Mouse (Mus musculus) thymus, adult 2 months (tissue): ENCODE measurements around the gene Wdpcp.

Experiments used
- CTCF ChIP-seq: fragments of 200-500 bp; IDR thresholded peaks from 2 replicates; pipeline ENCODE4 v1.5.1; 2012; ENCODE audit warnings: mild to moderate bottlenecking, control low read depth, low read length, moderate library complexity, borderline replicate concordance; ENCODE audit not compliant: control insufficient read depth, poor library complexity, insufficient read depth; ENCODE audit errors: extremely low read depth
- POLR2A ChIP-seq: fragments of 200-500 bp; IDR thresholded peaks from 2 replicates; pipeline ENCODE4 v1.6.1; 2012; ENCODE audit warnings: mild to moderate bottlenecking, low read length, control low read depth, moderate library complexity; ENCODE audit not compliant: control insufficient read depth, poor library complexity, insufficient read depth; ENCODE audit errors: extremely low read depth

DNA sequence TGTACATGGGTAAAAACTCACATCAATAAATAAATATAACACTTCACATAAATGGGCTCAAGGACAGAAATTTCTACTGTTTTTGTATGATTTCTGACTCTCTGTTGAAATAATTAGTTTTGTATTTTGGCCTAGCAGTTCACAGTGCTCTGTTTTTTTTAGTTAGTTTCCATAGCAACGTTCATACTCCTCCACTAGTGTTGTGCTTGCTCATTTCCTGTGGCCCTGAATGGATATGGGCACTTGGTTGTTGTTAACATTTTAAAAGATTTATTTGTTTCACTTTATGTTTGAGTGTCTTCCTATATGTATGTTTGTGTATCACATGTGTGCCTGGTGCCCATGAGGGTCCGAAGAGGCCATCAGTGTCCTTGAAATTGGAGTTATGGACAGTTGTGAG lies 23.0 kb upstream of the Wdpcp start:
- TF ChIP-seq CTCF (no peak), POLR2A (no peak)
